Mouse (Mus musculus) midbrain, embryonic 14.5 days (tissue): ENCODE results near the gene Snapc3. TPM values are rescaled to one million over a fixed set of nuclear protein-coding genes. Genes with fewer than 3 reads are reported as not detected.

ENCODE experiments used
- ATAC-seq: fragments of 200-750 bp; cut with Nextera tagmentation; 2 replicates; pipeline ENCODE4 v1.8.0; 2017; ENCODE audit warnings: moderate number of reproducible peaks, moderate library complexity; ENCODE audit not compliant: low FRiP score, low TSS enrichment
- DNase-seq: peaks from one replicate; pipeline ENCODE4 v3.0.0-alpha.2; 2015
- H3K27ac ChIP-seq: fragments of 300-500 bp; sonication (generic); replicated peaks from 2 replicates; pipeline ENCODE4 v1.5.1; 2014; ENCODE audit warnings: mild to moderate bottlenecking, low read depth, low read length, moderate library complexity
- H3K27me3 ChIP-seq: fragments of 300-500 bp; sonication (generic); 2 replicates; pipeline ENCODE4 v1.6.1; 2014; ENCODE audit warnings: low read length, control low read depth, mixed read lengths; ENCODE audit not compliant: control insufficient read depth, insufficient read depth
- H3K36me3 ChIP-seq: fragments of 300-500 bp; sonication (generic); 2 replicates; pipeline ENCODE4 v1.6.1; 2014; ENCODE audit warnings: low read length, control low read depth; ENCODE audit not compliant: control insufficient read depth, insufficient read depth
- H3K4me1 ChIP-seq: fragments of 300-500 bp; sonication (generic); 2 replicates; pipeline ENCODE4 v1.6.1; 2014; ENCODE audit warnings: mild to moderate bottlenecking, antibody characterized with exemption, low read length, control low read depth; ENCODE audit not compliant: control insufficient read depth, insufficient read depth
- H3K4me2 ChIP-seq: fragments of 300-500 bp; sonication (generic); 2 replicates; pipeline ENCODE4 v1.6.1; 2014; ENCODE audit warnings: mild to moderate bottlenecking, low read length, moderate library complexity
- H3K4me3 ChIP-seq: fragments of 300-500 bp; sonication (generic); replicated peaks from 2 replicates; pipeline ENCODE4 v1.5.1; 2014; ENCODE audit warnings: low read depth, low read length
- H3K9ac ChIP-seq: fragments of 300-500 bp; sonication (generic); replicated peaks from 2 replicates; pipeline ENCODE4 v1.6.1; 2014; ENCODE audit warnings: mild to moderate bottlenecking, low read length, moderate library complexity
- H3K9me3 ChIP-seq: fragments of 300-500 bp; sonication (generic); 2 replicates; pipeline ENCODE4 v1.6.1; 2016; ENCODE audit warnings: low read length, control low read depth, mixed read lengths; ENCODE audit not compliant: control insufficient read depth
- WGBS: fragments of 180-500 bp; shearing (Covaris S2); extraction: QIAGEN DNeasy Blood & Tissue Kit; methylation state at CpG from one replicate; pipeline ENCODE4 v1.1.7; 2014; 5-methylcytosine and 5-hydroxymethylcytosine counted together
- polyA plus RNA-seq: library from polyadenylated mRNA; unstranded; fragments of >200 nt; fragmentation: Nextera tagmentation; extraction: Ambion mirVana; gene quantifications from 2 replicates; pipeline ENCODE4 v1.2.1, GENCODE M21; 2014

Snapc3 gene
- polyA plus RNA-seq, 1 experiment from 2014 or later, result 86.8 TPM

- WGBS, result 97% methylated on average over 8 of the region's 8 CpGs
- peaks cover 70% of the 10 kb centered on the region for H3K36me3 ChIP-seq
- no peak for DNase-seq
- no peak overlapping the region for H3K27ac ChIP-seq
- no peaks in the 10 kb centered on the region for H3K27me3 ChIP-seq
- H3K4me2 ChIP-seq, result no peak overlapping the region
- no peaks in the 10 kb centered on the region for H3K4me1 ChIP-seq
- no peak overlapping the region for H3K9ac ChIP-seq
- H3K4me3 ChIP-seq, result no peak overlapping the region
- no peaks in the 10 kb centered on the region for H3K9me3 ChIP-seq
- no peak for ATAC-seq
Observed at GRCm38 (mm10) chr4:83427696-83428095, 10.2 kb downstream of the Snapc3 start.

- Histone ChIP-seq H3K27me3 (no peaks in the 10 kb centered on the region), H3K4me2 (no peak overlapping the region), H3K4me3 (no peak overlapping the region), H3K9ac (no peak overlapping the region), H3K27ac (no peak overlapping the region), H3K4me1 (no peaks in the 10 kb centered on the region), H3K36me3 (peaks cover 70% of the 10 kb centered on the region), H3K9me3 (no peaks in the 10 kb centered on the region)
- ATAC-seq (no peak), DNase-seq (no peak)
- WGBS, result 91% methylated on average over 4 of the region's 4 CpGs
Observed at GRCm38 (mm10) chr4:83428845-83429244, 11.3 kb downstream of the Snapc3 start.

- Histone ChIP-seq H3K4me3 (no peak overlapping the region), H3K4me2 (no peak overlapping the region), H3K27ac (no peak overlapping the region), H3K27me3 (no peaks in the 10 kb centered on the region), H3K36me3 (peaks cover 78% of the 10 kb centered on the region), H3K9me3 (no peaks in the 10 kb centered on the region), H3K9ac (no peak overlapping the region), H3K4me1 (no peaks in the 10 kb centered on the region)
- DNase-seq (no peak), ATAC-seq (no peak)
- WGBS, result 94% methylated on average over 7 of the region's 7 CpGs
Observed at GRCm38 (mm10) chr4:83431950-83432349, 14.4 kb downstream of the Snapc3 start.

- no peak for ATAC-seq
- no peaks in the 10 kb centered on the region for H3K27me3 ChIP-seq
- no peak for DNase-seq
- no peak overlapping the region for H3K4me3 ChIP-seq
- H3K9ac ChIP-seq, result no peak overlapping the region
- H3K4me1 ChIP-seq, result no peaks in the 10 kb centered on the region
- no peaks in the 10 kb centered on the region for H3K9me3 ChIP-seq
- H3K27ac ChIP-seq, result no peak overlapping the region
- peaks cover 79% of the 10 kb centered on the region for H3K36me3 ChIP-seq
- H3K4me2 ChIP-seq, result no peak overlapping the region
- WGBS, result 98% methylated on average over 6 of the region's 6 CpGs
Observed at GRCm38 (mm10) chr4:83432901-83433300, 15.4 kb downstream of the Snapc3 start.

GRCm38 (mm10) chr4:83436375-83436774 lies 18.9 kb downstream of the Snapc3 start:
- Histone ChIP-seq H3K4me1 (no peaks in the 10 kb centered on the region), H3K36me3 (peaks cover 91% of the 10 kb centered on the region), H3K4me3 (no peak overlapping the region), H3K27me3 (no peaks in the 10 kb centered on the region), H3K4me2 (no peak overlapping the region), H3K9ac (no peak overlapping the region), H3K9me3 (no peaks in the 10 kb centered on the region), H3K27ac (no peak overlapping the region)
- WGBS, result 95% methylated on average over 8 of the region's 8 CpGs
- ATAC-seq (no peak), DNase-seq (no peak)

- ATAC-seq (no peak), DNase-seq (no peak)
- Histone ChIP-seq H3K4me3 (no peak overlapping the region), H3K27me3 (no peaks in the 10 kb centered on the region), H3K4me2 (no peak overlapping the region), H3K9ac (no peak overlapping the region), H3K27ac (no peak overlapping the region), H3K9me3 (no peaks in the 10 kb centered on the region), H3K36me3 (peaks cover 91% of the 10 kb centered on the region), H3K4me1 (no peaks in the 10 kb centered on the region)
Observed at GRCm38 (mm10) chr4:83438116-83438515, 20.6 kb downstream of the Snapc3 start.

- Histone ChIP-seq H3K4me2 (no peak overlapping the region), H3K27me3 (no peaks in the 10 kb centered on the region), H3K36me3 (peaks cover 82% of the 10 kb centered on the region), H3K9me3 (no peaks in the 10 kb centered on the region), H3K27ac (no peak overlapping the region), H3K4me3 (no peak overlapping the region), H3K4me1 (no peaks in the 10 kb centered on the region), H3K9ac (no peak overlapping the region)
- no peak for ATAC-seq
- 38% methylated on average over 5 of the region's 5 CpGs for WGBS
- DNase-seq, result no peak
Observed at GRCm38 (mm10) chr4:83439045-83439444, 21.5 kb downstream of the Snapc3 start.

- no peak for DNase-seq
- H3K36me3 ChIP-seq, result peaks cover 62% of the 10 kb centered on the region
Observed at GRCm38 (mm10) chr4:83441050-83441449, 23.5 kb downstream of the Snapc3 start.

GRCm38 (mm10) chr4:83450785-83451184 lies 33.3 kb downstream of the Snapc3 start:
- Histone ChIP-seq H3K36me3 (peaks cover 63% of the 10 kb centered on the region), H3K4me1 (no peaks in the 10 kb centered on the region), H3K9ac (no peak overlapping the region), H3K27ac (no peak overlapping the region), H3K4me3 (no peak overlapping the region), H3K27me3 (no peaks in the 10 kb centered on the region), H3K4me2 (no peak overlapping the region), H3K9me3 (no peaks in the 10 kb centered on the region)
- WGBS, result 90% methylated on average over 4 of the region's 4 CpGs
- DNase-seq (no peak), ATAC-seq (no peak)

More at GRCm38 (mm10) chr4:83441050-83441449, 23.5 kb downstream of the Snapc3 start:
- Histone ChIP-seq H3K9ac (no peak overlapping the region), H3K4me2 (no peak overlapping the region), H3K4me1 (no peaks in the 10 kb centered on the region), H3K27ac (no peak overlapping the region), H3K9me3 (no peaks in the 10 kb centered on the region), H3K4me3 (no peak overlapping the region), H3K27me3 (no peaks in the 10 kb centered on the region)
- 88% methylated on average over 4 of the region's 4 CpGs for whole genome bisulfite sequencing
- ATAC-seq, result no peak
